Mouse (Mus musculus): ENCODE results near the gene Ino80d. TPM values are rescaled to one million over a fixed set of nuclear protein-coding genes. Genes with fewer than 3 reads are reported as not detected.

Ino80d gene
- polyA plus RNA-seq, 1 experiment from 2014 or later, result 10.4 TPM

DNA sequence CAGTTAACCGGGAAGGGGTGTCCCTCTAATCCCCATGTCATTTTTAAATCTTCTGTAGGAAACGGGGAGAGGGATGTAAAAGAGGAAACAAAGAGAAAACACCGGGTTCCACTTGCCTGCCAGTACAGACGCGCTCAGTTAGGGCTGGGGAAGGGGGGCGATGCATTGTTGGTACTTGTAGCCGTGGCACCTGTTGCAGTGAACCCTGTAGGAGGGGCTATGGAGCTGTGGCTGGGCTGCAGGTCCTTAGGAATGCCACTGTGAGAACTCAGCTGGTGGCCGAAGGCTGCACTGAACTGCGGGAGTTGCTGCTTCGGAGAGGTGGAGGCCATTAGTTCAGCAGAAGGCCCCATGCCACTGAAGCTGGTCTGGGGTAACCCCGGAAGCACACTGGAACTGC is 56.6 kb downstream of the Ino80d start:
- no peaks in the 10 kb centered on the region for H3K27me3 ChIP-seq (replicated peaks)
- peaks cover 16% of the 10 kb centered on the region for H3K4me1 ChIP-seq (replicated peaks)
- no peaks in the 10 kb centered on the region for H3K9me3 ChIP-seq (replicated peaks)
- WGBS, result 89% methylated on average over 11 of the region's 11 CpGs
- no peak overlapping the region for H3K9ac ChIP-seq
- no peak overlapping the region for H3K4me2 ChIP-seq
- no peak overlapping the region for H3K27ac ChIP-seq (ENCODE audit: poor library complexity, severe bottlenecking)
- no peak; the same call in 1 of the 2 replicates for ATAC-seq (ENCODE audit: insufficient number of reproducible peaks, low FRiP score)
- H3K4me3 ChIP-seq, result no peak overlapping the region
- H3K36me3 ChIP-seq, result peaks cover 58% of the 10 kb centered on the region

DNA sequence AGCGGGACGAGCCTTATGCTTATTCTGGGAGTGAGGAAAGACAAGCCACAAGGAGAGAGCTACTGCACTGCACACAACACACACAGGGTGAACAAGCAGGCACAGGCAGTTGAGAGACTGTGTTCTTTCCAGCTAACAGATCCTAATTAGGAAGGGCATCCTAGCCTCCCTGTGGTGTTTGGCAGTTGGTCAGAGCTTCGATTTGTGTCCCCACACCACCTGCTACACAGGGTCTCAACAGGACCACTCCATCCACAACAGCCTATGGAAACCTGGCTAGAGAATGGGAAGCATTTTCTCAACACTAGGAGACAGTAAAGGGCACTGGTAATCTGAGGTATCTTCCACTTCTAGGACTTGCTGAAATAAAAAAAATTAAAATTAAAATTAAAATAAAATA is 57.1 kb downstream of the Ino80d start:
- no peak for ATAC-seq (ENCODE audit: insufficient number of reproducible peaks, low FRiP score)
- Histone ChIP-seq H3K27me3 (replicated peaks) (no peaks in the 10 kb centered on the region), H3K9ac (no peak overlapping the region), H3K4me2 (no peak overlapping the region), H3K27ac (ENCODE audit: poor library complexity, severe bottlenecking) (no peak overlapping the region), H3K36me3 (peaks cover 57% of the 10 kb centered on the region), H3K4me3 (no peak overlapping the region), H3K4me1 (replicated peaks) (peaks cover 21% of the 10 kb centered on the region), H3K9me3 (replicated peaks) (no peaks in the 10 kb centered on the region)
- 88% methylated on average over 3 of the region's 3 CpGs for WGBS

DNA sequence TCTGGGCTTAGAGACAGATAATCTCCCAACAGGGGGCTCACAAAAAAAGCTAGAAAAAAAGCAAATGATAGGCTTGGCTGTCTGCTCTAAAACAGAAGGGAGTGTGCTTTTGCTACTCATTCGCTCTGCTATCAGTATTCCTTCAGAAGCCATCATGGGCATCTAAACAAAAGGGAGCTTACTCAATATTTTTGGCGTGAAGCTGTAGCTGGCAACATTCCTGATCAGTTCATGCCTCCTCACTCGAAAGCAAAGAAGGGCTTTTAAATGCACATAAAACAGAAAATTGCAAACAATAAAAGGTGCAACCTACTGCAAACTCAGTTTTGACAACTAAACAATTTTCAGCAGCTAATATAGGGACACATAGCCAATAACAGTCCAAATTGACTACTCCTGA is 59.1 kb downstream of the Ino80d start:
- H3K4me2 ChIP-seq, result no peak overlapping the region
- H3K27me3 ChIP-seq (replicated peaks), result no peaks in the 10 kb centered on the region
- peaks cover 41% of the 10 kb centered on the region for H3K36me3 ChIP-seq
- H3K27ac ChIP-seq (ENCODE audit: poor library complexity, severe bottlenecking), result no peak overlapping the region
- H3K9ac ChIP-seq, result no peak overlapping the region
- ATAC-seq (ENCODE audit: insufficient number of reproducible peaks, low FRiP score), result no peak
- no peak overlapping the region for H3K4me3 ChIP-seq
- H3K9me3 ChIP-seq (replicated peaks), result no peaks in the 10 kb centered on the region
- 66% methylated on average over 3 of the region's 3 CpGs for WGBS
- H3K4me1 ChIP-seq (replicated peaks), result peaks cover 24% of the 10 kb centered on the region

DNA sequence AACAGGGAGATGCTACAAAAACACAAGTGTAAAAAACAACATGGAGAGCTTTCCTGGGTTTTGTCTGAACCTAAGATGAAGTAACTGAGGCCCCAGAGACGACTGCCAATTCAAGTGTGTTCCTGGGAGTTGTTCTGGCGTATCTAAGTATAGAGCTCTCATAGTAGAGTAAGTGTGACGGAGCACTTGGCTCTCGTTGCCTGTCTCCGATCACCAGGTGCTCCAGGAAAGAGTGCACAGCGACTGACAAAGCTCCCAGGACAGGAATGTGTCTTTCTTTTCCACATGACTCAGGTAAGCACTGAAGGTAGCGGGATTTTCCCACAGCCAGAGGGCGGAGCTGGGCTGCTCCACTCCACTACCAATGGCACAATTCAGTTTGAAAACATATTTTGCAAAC is 63.6 kb downstream of the Ino80d start:
- no peak overlapping the region for H3K4me3 ChIP-seq
- peaks cover 19% of the 10 kb centered on the region; the same call in 1 of the 2 replicates for H3K36me3 ChIP-seq
- H3K27ac ChIP-seq (ENCODE audit: poor library complexity, severe bottlenecking), result peak overlapping the region; percentile 22; the same call in 1 of the 2 replicates
- no peak for ATAC-seq (ENCODE audit: insufficient number of reproducible peaks, low FRiP score)
- no peak overlapping the region for H3K9ac ChIP-seq
- no peaks in the 10 kb centered on the region for H3K27me3 ChIP-seq (replicated peaks)
- H3K4me1 ChIP-seq (replicated peaks), result peaks cover 34% of the 10 kb centered on the region
- 63% methylated on average over 8 of the region's 8 CpGs for WGBS
- peak overlapping the region; percentile 38; the same call in 1 of the 2 replicates for H3K4me2 ChIP-seq
- H3K9me3 ChIP-seq (replicated peaks), result no peaks in the 10 kb centered on the region

DNA sequence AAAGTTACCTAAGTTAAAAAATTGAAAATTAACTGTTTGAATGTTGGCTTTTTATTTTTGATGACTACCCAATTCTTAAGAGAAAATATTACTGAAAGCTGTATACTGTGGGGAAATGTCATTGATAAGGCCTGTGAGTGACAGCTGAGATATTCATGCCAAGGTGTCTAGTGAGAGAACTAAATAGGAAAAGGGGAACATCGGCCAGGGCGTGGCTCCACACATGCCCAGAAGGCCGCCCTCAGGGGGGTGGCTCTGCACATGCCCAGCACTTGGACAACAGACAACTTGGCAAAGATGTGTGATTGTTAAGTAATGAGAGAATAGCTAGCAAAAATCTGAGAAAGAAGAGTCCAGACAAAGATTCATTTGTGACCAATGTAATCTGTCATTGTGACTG is 64.5 kb downstream of the Ino80d start:
- Histone ChIP-seq H3K4me3 (no peak overlapping the region), H3K27me3 (replicated peaks) (no peaks in the 10 kb centered on the region), H3K9me3 (replicated peaks) (no peaks in the 10 kb centered on the region), H3K9ac (no peak overlapping the region), H3K4me2 (no peak overlapping the region), H3K4me1 (replicated peaks) (peaks cover 27% of the 10 kb centered on the region), H3K36me3 (peaks cover 19% of the 10 kb centered on the region; the same call in 1 of the 2 replicates), H3K27ac (ENCODE audit: poor library complexity, severe bottlenecking) (no peak overlapping the region)
- ATAC-seq (ENCODE audit: insufficient number of reproducible peaks, low FRiP score), result no peak
- 92% methylated on average over 3 of the region's 3 CpGs for WGBS

DNA sequence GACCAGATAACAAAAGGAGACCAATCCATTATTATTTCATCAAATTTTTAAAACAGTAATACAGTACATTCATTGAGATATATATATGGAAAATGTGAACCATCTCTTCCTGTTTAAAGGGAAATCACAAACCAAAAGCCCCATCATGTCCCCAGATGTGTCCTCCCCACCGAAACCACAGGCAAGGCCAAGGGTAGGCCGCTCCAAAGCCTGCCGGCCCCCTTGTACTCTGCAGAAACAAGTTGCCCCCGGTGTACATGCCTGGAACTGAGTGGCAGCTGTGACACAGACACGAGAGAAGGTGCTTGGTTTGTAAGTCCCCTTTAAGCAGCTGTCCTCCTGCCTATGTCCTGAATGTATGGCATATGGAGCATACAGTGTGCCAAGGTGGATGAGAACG is 66.5 kb downstream of the Ino80d start:
- Histone ChIP-seq H3K27me3 (replicated peaks) (no peaks in the 10 kb centered on the region), H3K4me1 (replicated peaks) (peaks cover 19% of the 10 kb centered on the region), H3K9ac (no peak overlapping the region), H3K9me3 (replicated peaks) (no peaks in the 10 kb centered on the region), H3K4me3 (no peak overlapping the region), H3K4me2 (no peak overlapping the region), H3K27ac (ENCODE audit: poor library complexity, severe bottlenecking) (no peak overlapping the region), H3K36me3 (peaks cover 20% of the 10 kb centered on the region; the same call in 1 of the 2 replicates)
- WGBS, result 86% methylated on average over 6 of the region's 6 CpGs
- no peak for ATAC-seq (ENCODE audit: insufficient number of reproducible peaks, low FRiP score)

DNA sequence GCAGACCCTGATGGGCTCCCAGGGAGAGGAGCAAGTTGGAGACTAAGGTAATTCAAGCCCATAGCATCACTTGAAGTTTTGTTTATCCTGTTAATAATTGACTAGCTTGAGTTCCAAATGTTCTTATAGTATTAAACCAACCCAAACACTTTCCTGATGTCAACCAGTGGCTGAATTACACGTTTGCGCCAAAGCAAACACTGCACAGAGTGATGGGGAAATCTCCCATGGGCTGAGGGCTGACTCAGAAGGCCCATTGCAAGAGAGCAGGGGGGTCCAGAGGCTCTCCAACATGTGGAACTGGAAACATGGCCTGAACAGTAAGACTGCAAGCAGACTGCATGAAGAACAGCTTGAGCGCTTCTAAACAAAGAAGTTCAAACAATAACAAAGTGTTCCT is 81.5 kb downstream of the Ino80d start:
- Histone ChIP-seq H3K9ac (no peak overlapping the region), H3K36me3 (no peaks in the 10 kb centered on the region), H3K27ac (ENCODE audit: poor library complexity, severe bottlenecking) (no peak overlapping the region), H3K4me1 (replicated peaks) (no peaks in the 10 kb centered on the region), H3K27me3 (replicated peaks) (no peaks in the 10 kb centered on the region), H3K4me2 (no peak overlapping the region), H3K9me3 (replicated peaks) (no peaks in the 10 kb centered on the region), H3K4me3 (no peak overlapping the region)
- no peak for ATAC-seq (ENCODE audit: insufficient number of reproducible peaks, low FRiP score)
- WGBS, result 92% methylated on average over 3 of the region's 3 CpGs

DNA sequence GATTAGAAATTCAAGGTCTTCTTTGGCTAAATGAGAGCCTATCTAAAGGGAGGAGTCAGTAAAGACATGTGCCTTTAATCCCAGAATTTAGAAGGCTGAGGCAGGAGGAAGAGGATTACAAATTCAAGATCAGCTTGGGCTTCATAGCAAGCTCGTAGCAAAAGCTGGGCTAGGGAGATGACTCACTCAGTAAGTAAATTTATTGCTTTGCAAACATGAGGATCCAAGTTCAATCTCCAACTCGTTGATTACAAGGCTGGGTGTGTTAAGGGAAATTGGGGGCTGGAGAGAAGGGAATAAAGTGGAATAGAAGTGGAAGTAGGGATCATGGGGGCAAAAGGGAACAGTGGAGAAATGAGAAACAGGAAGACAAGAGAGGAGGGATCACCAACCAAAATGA is 94.6 kb downstream of the Ino80d start:
- Histone ChIP-seq H3K27me3 (replicated peaks) (no peaks in the 10 kb centered on the region), H3K9ac (no peak overlapping the region), H3K4me2 (no peak overlapping the region), H3K36me3 (no peaks in the 10 kb centered on the region), H3K27ac (ENCODE audit: poor library complexity, severe bottlenecking) (no peak overlapping the region), H3K4me3 (no peak overlapping the region), H3K4me1 (replicated peaks) (no peaks in the 10 kb centered on the region), H3K9me3 (replicated peaks) (no peaks in the 10 kb centered on the region)
- no peak for ATAC-seq (ENCODE audit: insufficient number of reproducible peaks, low FRiP score)
- WGBS, result 59% methylated on average over 2 of the region's 2 CpGs

DNA sequence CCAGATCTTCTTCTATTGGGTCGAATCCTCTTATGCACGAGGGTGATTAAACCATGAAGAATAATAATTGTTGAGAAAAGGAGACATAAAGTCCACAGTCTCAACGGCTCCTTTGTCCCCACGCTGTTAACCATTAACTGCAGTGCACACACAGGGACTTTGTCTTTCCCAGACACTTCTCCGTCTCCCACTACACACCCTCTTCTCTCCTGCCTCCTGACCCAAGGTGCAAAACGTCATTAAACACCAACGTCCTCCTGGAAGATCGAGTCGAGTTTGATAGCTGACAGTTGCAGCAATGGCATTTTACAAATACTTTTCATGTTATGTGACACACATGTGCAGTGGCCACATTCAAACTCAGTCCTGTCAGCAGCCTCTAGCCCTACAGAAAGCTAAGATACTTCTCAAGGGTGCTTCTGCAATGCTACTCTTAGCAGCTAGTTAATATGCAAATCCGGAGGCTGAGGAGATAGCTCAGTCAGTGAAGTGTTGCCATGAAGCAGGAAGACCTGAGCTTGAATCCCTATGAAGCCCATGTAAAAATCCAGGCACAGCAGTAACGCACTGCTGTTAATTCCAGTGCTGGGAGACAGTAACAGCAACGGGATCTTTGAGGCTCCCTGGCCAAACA is 109.3 kb downstream of the Ino80d start:
- 48% methylated on average over 12 of the region's 12 CpGs for WGBS
- no peak overlapping the region for H3K9ac ChIP-seq
- H3K4me1 ChIP-seq (replicated peaks), result no peaks in the 10 kb centered on the region
- no peaks in the 10 kb centered on the region for H3K9me3 ChIP-seq (replicated peaks)
- no peaks in the 10 kb centered on the region for H3K27me3 ChIP-seq (replicated peaks)
- no peak overlapping the region for H3K27ac ChIP-seq (ENCODE audit: poor library complexity, severe bottlenecking)
- no peak for ATAC-seq (ENCODE audit: insufficient number of reproducible peaks, low FRiP score)
- no peak overlapping the region for H3K4me3 ChIP-seq
- no peak overlapping the region for H3K4me2 ChIP-seq
- H3K36me3 ChIP-seq, result no peaks in the 10 kb centered on the region

DNA sequence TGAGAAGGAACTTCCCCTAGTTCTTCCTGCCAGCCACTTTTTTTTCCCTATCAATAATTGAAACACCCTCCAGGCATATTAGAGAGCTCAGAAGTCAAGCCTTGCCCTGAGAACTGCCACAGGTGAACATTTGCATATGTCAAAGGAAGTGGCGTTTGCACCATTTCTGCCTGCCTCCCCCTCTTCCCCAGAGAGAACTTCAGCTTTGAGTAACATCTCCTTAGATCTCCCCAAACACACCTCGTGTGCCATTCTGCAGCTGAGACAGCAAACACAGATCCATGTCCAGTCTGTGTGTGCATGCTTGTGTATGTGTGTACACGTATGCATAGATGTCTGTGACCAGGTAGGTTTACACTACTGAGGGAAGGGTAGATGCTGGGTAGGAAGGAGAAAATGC is 112.6 kb downstream of the Ino80d start:
- Histone ChIP-seq H3K4me2 (no peak overlapping the region), H3K36me3 (no peaks in the 10 kb centered on the region), H3K9me3 (replicated peaks) (no peaks in the 10 kb centered on the region), H3K4me3 (no peak overlapping the region), H3K27ac (ENCODE audit: poor library complexity, severe bottlenecking) (no peak overlapping the region), H3K9ac (no peak overlapping the region), H3K4me1 (replicated peaks) (no peaks in the 10 kb centered on the region), H3K27me3 (replicated peaks) (no peaks in the 10 kb centered on the region)
- 63% methylated on average over 3 of the region's 3 CpGs for WGBS
- no peak for ATAC-seq (ENCODE audit: insufficient number of reproducible peaks, low FRiP score)

DNA sequence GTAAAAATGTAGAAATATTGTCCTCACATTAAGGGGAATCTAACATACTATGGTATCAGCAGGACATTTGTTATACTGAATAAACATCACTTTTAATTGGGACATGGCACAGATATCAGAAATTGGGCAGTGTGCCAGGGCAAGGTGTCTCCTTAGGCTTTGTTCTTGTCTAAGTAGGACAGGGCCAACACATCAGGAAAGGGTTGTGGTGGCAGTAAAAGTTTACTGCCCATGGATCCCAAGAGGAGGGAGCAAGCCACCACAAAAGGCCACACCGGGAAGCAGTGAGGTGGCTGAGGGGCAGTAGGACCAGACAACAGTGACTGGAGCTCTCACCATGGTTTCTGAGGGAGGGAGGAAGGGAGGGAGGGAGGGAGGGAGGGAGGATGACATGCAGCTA is 121.1 kb downstream of the Ino80d start:
- ATAC-seq (ENCODE audit: insufficient number of reproducible peaks, low FRiP score), result no peak
- Histone ChIP-seq H3K36me3 (no peaks in the 10 kb centered on the region), H3K27me3 (replicated peaks) (no peaks in the 10 kb centered on the region), H3K4me1 (replicated peaks) (peaks cover 17% of the 10 kb centered on the region), H3K27ac (ENCODE audit: poor library complexity, severe bottlenecking) (peak overlapping the region; percentile 88), H3K9ac (no peak overlapping the region), H3K4me3 (no peak overlapping the region), H3K9me3 (replicated peaks) (peaks cover 11% of the 10 kb centered on the region), H3K4me2 (no peak overlapping the region)
- 50% methylated on average over 1 of the region's 1 CpGs for WGBS

DNA sequence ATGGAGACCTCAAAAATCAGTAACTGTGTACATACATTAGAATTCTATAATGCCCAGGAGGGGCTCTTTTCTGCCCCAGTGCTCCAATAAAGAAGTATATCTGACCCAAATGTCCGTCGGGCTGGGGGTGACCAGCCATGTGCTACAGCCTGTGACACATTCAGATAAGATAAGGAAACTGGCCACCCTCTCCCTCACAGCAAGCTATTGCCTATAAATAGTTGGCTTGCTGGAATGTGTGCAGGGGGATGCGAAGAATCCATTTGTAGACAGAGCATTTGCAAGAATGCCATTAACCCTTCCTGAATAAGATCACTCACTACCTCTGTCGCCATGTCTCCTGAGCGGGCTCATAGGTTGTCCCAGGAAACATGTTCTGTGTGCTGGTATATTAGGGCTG is 121.8 kb downstream of the Ino80d start:
- WGBS, result 12% methylated on average over 5 of the region's 5 CpGs
- Histone ChIP-seq H3K9me3 (replicated peaks) (peaks cover 11% of the 10 kb centered on the region), H3K4me2 (peak overlapping the region; percentile 26), H3K27ac (ENCODE audit: poor library complexity, severe bottlenecking) (peak overlapping the region; percentile 88), H3K4me1 (replicated peaks) (peaks cover 17% of the 10 kb centered on the region), H3K27me3 (replicated peaks) (no peaks in the 10 kb centered on the region), H3K36me3 (no peaks in the 10 kb centered on the region), H3K4me3 (no peak overlapping the region), H3K9ac (no peak overlapping the region)
- peak; percentile 73; the same call in 1 of the 2 replicates for ATAC-seq (ENCODE audit: insufficient number of reproducible peaks, low FRiP score)

All from heart, embryonic 12.5 days (tissue).